Comparison of ENCODE assay signal across 14 mouse cellular contexts in the genomic region with DNA sequence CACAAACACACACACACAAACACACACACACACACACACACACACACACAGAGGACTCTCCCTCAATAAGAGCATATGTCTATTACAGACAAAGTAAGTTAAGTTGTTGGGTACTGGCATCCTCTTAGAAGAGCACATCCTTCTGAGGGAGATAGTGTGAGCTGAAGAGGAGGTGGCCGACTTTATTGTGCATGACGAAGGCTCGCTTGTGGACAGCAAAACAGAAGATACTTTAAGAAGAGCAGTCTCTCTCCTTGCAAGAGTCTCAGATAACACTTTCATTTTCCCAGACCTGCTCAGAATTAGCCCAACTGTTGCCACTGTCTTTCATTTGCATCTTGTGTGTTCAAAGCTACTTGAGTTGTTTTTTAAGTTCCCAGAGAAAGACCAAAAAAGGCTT.
A peak's percentile ranks its signal among the peaks of the same experiment; 100 is the strongest.
DNase-seq lines count a peak whose midpoint lies in the region; ATAC-seq and TF ChIP-seq lines count a peak whose summit lies in the region.
"Had no signal": no experiment of that assay in that cellular context is flagged by ENCODE, and none has a peak within 500 bp of the region (broad histone marks: within the 10 kb centered on the region; RNA-seq: fewer than 3 reads in every experiment).

No protein-coding gene starts in this region.

- H3K4me1 ChIP-seq in heart, embryonic 14.5 days (ENCODE audit: control insufficient read depth in 2 of 2, insufficient read depth in 2 of 2, low read length in 2 of 2), result no peaks in the 10 kb centered on the region
- peaks cover 9% of the 10 kb centered on the region for H3K4me1 ChIP-seq in midbrain, embryonic 10.5 days
- H3K4me1 ChIP-seq in midbrain, embryonic 15.5 days, result peaks cover 4% of the 10 kb centered on the region; the same call in 1 of the 2 replicates
- peaks cover 13% of the 10 kb centered on the region for H3K4me1 ChIP-seq in forebrain, embryonic 13.5 days
- H3K4me1 ChIP-seq in limb, embryonic 14.5 days (ENCODE audit: control insufficient read depth, insufficient read depth, low read length), result peaks cover 10% of the 10 kb centered on the region; the same call in 1 of the 2 replicates

- H3K9me3 ChIP-seq in heart, embryonic 14.5 days (ENCODE audit: control insufficient read depth, low read length), result no peaks in the 10 kb centered on the region
- no peaks in the 10 kb centered on the region for H3K9me3 ChIP-seq in midbrain, embryonic 10.5 days (replicated peaks)
- no peaks in the 10 kb centered on the region for H3K9me3 ChIP-seq in midbrain, embryonic 15.5 days
- H3K9me3 ChIP-seq in forebrain, embryonic 13.5 days (replicated peaks), result no peaks in the 10 kb centered on the region
- H3K9me3 ChIP-seq in limb, embryonic 14.5 days (ENCODE audit: control insufficient read depth, low read length), result no peaks in the 10 kb centered on the region
- H3K9me3 ChIP-seq: liver, embryonic 15.5 days; midbrain, embryonic 12.5 days had no signal

- H3K4me2 ChIP-seq in heart, embryonic 14.5 days (ENCODE audit: low read length), result 0 out of 2 replicates have a peak overlapping the region, but pooled peaks have one; percentile 14
- no peak overlapping the region for H3K4me2 ChIP-seq in midbrain, embryonic 15.5 days
- peak overlapping the region; percentile 26; the same call in 1 of the 2 replicates for H3K4me2 ChIP-seq in forebrain, embryonic 13.5 days
- H3K4me2 ChIP-seq in limb, embryonic 14.5 days (replicated peaks; ENCODE audit: low read depth, low read length, severe bottlenecking), result no peak overlapping the region
- H3K4me2 ChIP-seq: hindbrain, embryonic 14.5 days; liver, embryonic 15.5 days; midbrain, embryonic 12.5 days had no signal

- no peaks in the 10 kb centered on the region for H3K36me3 ChIP-seq in heart, embryonic 14.5 days (ENCODE audit: control insufficient read depth, insufficient read depth, low read length)
- H3K36me3 ChIP-seq in midbrain, embryonic 10.5 days, result no peaks in the 10 kb centered on the region
- H3K36me3 ChIP-seq in midbrain, embryonic 15.5 days (replicated peaks), result no peaks in the 10 kb centered on the region
- H3K36me3 ChIP-seq in forebrain, embryonic 13.5 days (ENCODE audit: poor library complexity, severe bottlenecking), result no peaks in the 10 kb centered on the region
- H3K36me3 ChIP-seq in limb, embryonic 14.5 days (ENCODE audit: control insufficient read depth, insufficient read depth, low read length), result no peaks in the 10 kb centered on the region
- H3K36me3 ChIP-seq: liver, embryonic 15.5 days; midbrain, embryonic 12.5 days had no signal

- peak overlapping the region; percentile 62 to 64 for H3K27ac ChIP-seq in heart, embryonic 14.5 days (replicated peaks in 1 of 2; ENCODE audit: control insufficient read depth in 1 of 2, insufficient read depth in 1 of 2, low read depth in 2 of 2, low read length in 2 of 2)
- 0 out of 2 replicates have a peak overlapping the region, but pooled peaks have one; percentile 46 for H3K27ac ChIP-seq in midbrain, embryonic 10.5 days (replicated peaks)
- H3K27ac ChIP-seq in midbrain, embryonic 15.5 days, result no peak overlapping the region
- H3K27ac ChIP-seq in forebrain, embryonic 13.5 days, result 0 out of 2 replicates have a peak overlapping the region, but pooled peaks have one; percentile 5
- H3K27ac ChIP-seq in limb, embryonic 14.5 days (replicated peaks; ENCODE audit: low read depth, low read length), result peak overlapping the region; percentile 44; the same call in 1 of the 2 replicates
- H3K27ac ChIP-seq: hindbrain, embryonic 14.5 days; liver, embryonic 15.5 days; midbrain, embryonic 12.5 days had no signal

- H3K4me3 ChIP-seq in heart, embryonic 14.5 days (ENCODE audit: control insufficient read depth in 1 of 2, insufficient read depth in 1 of 2, low read depth in 1 of 2, low read length in 2 of 2), result no peak overlapping the region
- H3K4me3 ChIP-seq in midbrain, embryonic 10.5 days, result no peak overlapping the region
- H3K4me3 ChIP-seq in midbrain, embryonic 15.5 days, result no peak overlapping the region
- H3K4me3 ChIP-seq in forebrain, embryonic 13.5 days, result no peak overlapping the region
- no peak overlapping the region for H3K4me3 ChIP-seq in limb, embryonic 14.5 days (replicated peaks; ENCODE audit: low read length)
- H3K4me3 ChIP-seq: erythroblast, embryonic 14.5 days; liver, embryonic 15.5 days; midbrain, embryonic 12.5 days had no signal

- 0 out of 2 replicates have a peak, but pooled peaks have one; percentile 10 for ATAC-seq in heart, embryonic 14.5 days (ENCODE audit: insufficient number of reproducible peaks, insufficient read depth, low FRiP score, low read depth)
- no peak for ATAC-seq in midbrain, embryonic 15.5 days (replicated peaks)
- 0 out of 2 replicates have a peak, but pooled peaks have one; percentile 31 for ATAC-seq in forebrain, embryonic 13.5 days
- peak; percentile 35; the same call in 1 of the 2 replicates for ATAC-seq in limb, embryonic 14.5 days (ENCODE audit: low FRiP score, low read depth)
- no peak for ATAC-seq in activated CD4-positive, CD25-positive, alpha-beta regulatory T cell, adult 4 months

- 53% methylated on average over 3 of the region's 3 CpGs for WGBS in heart, embryonic 14.5 days
- WGBS in midbrain, embryonic 10.5 days, result 79% methylated on average over 3 of the region's 3 CpGs
- WGBS in midbrain, embryonic 15.5 days, result 71% methylated on average over 3 of the region's 3 CpGs
- 44% methylated on average over 3 of the region's 3 CpGs for WGBS in forebrain, embryonic 13.5 days
- 48% methylated on average over 3 of the region's 3 CpGs for WGBS in limb, embryonic 14.5 days

- no peak for DNase-seq in heart, adult 9 months (ENCODE audit: low spot score in 2 of 2)
- no peak for DNase-seq in midbrain, embryonic 10.5 days (ENCODE audit: low spot score)
- DNase-seq in limb, embryonic 14.5 days (ENCODE audit: low spot score), result no peak
- DNase-seq: cerebellum, adult 11 months; kidney, adult 8-10 months; thymus, postnatal 4 days had no signal

- no peak overlapping the region for H3K9ac ChIP-seq in heart, embryonic 14.5 days (ENCODE audit: low read length)
- no peak overlapping the region for H3K9ac ChIP-seq in midbrain, embryonic 15.5 days
- H3K9ac ChIP-seq in forebrain, embryonic 13.5 days, result no peak overlapping the region
- no peak overlapping the region for H3K9ac ChIP-seq in limb, embryonic 14.5 days (ENCODE audit: low read depth, low read length, severe bottlenecking)
- H3K9ac ChIP-seq: hindbrain, embryonic 14.5 days; liver, embryonic 15.5 days; midbrain, embryonic 12.5 days had no signal

- H3K27me3 ChIP-seq in heart, embryonic 14.5 days (ENCODE audit: control insufficient read depth, insufficient read depth, low read length), result no peaks in the 10 kb centered on the region
- no peaks in the 10 kb centered on the region for H3K27me3 ChIP-seq in midbrain, embryonic 10.5 days (ENCODE audit: low read depth, poor library complexity, severe bottlenecking)
- H3K27me3 ChIP-seq in midbrain, embryonic 15.5 days (replicated peaks), result no peaks in the 10 kb centered on the region
- no peaks in the 10 kb centered on the region for H3K27me3 ChIP-seq in forebrain, embryonic 13.5 days
- no peaks in the 10 kb centered on the region for H3K27me3 ChIP-seq in limb, embryonic 14.5 days (ENCODE audit: control insufficient read depth, insufficient read depth, low read length)
- H3K27me3 ChIP-seq: liver, embryonic 15.5 days; midbrain, embryonic 12.5 days had no signal

- no peak for TF ChIP-seq POLR2A in limb, embryonic 14.5 days (IDR thresholded peaks at IDR 0.05; ENCODE audit: borderline replicate concordance, extremely low read depth, insufficient read depth, insufficient read length)

Comparison
In these comparisons a context has a peak if more than half of its experiments do, and no peak if none do; other contexts are left out.
1. ATAC-seq: peak in heart, embryonic 14.5 days (single experiment), forebrain, embryonic 13.5 days (single experiment) and limb, embryonic 14.5 days (single experiment); none in midbrain, embryonic 15.5 days (single experiment) and activated CD4-positive, CD25-positive, alpha-beta regulatory T cell, adult 4 months (single experiment).
2. H3K4me2 ChIP-seq: peak in heart, embryonic 14.5 days (single experiment) and forebrain, embryonic 13.5 days (single experiment); none in midbrain, embryonic 15.5 days (single experiment) and limb, embryonic 14.5 days (single experiment).